Mouse (Mus musculus): ENCODE measurements around the gene Csf3. TPM values are rescaled to one million over a fixed set of nuclear protein-coding genes. Genes with fewer than 3 reads are reported as not detected.
"Not testable (repeated sequence)": the region's sequence is repeated elsewhere in the genome, so short reads cannot be mapped to it uniquely, and the experiment has no call there.

Gene Csf3
- total RNA-seq (2012; rRNA removed) = not detected in 2 replicates
- not detected in 2 replicates for total RNA-seq (2014; rRNA removed)
- 0.21 and 0.29 TPM in 2 replicates for polyA plus RNA-seq (2012; ENCODE audit: insufficient read length, low read depth)

- dilution Hi-C loops (cut with MboI; ENCODE audit: extremely low pct_ligation_motif_present, extremely low pct_unique_long_range_greater_than_20kb, low sequenced_read_pairs) (no loop called here), in situ Hi-C loops (cut with MboI; ENCODE audit: low pct_ligation_motif_present, low pct_unique_long_range_greater_than_20kb, low sequenced_read_pairs) (no loop called here)
- Histone ChIP-seq H3K4me1 (ENCODE audit: control insufficient read depth in 1 of 2, insufficient read depth in 2 of 2) (peaks cover 8 to 12% of the 10 kb centered on the region in 2 experiments; a peak in 3 of 4 replicates), H3K79me2 (replicated peaks; ENCODE audit: control insufficient read depth, extremely low read depth, insufficient read depth, poor library complexity, severe bottlenecking) (no peaks in the 10 kb centered on the region), H3K9me3 (replicated peaks; ENCODE audit: low read length) (no peaks in the 10 kb centered on the region), H3K4me2 (ENCODE audit: insufficient read depth, low read depth, poor library complexity, severe bottlenecking) (no peak within 1 kb of the TSS), H3K4me3 (replicated peaks in 1 of 3; ENCODE audit: low read depth in 2 of 3, low read length in 2 of 3, poor library complexity in 1 of 3) (no peak within 1 kb of the TSS), H3K36me3 (replicated peaks in 1 of 2; ENCODE audit: control insufficient read depth in 1 of 2, insufficient read depth in 1 of 2, low read length in 1 of 2) (peaks cover 26 to 49% of the 10 kb centered on the region in 2 experiments), H3K9ac (ENCODE audit: insufficient read depth, low read depth) (no peak within 1 kb of the TSS), H3K27ac (ENCODE audit: insufficient read depth, low read depth) (no peak within 1 kb of the TSS), H3K27me3 (replicated peaks) (no peaks in the 10 kb centered on the region)
- DNase-seq (ENCODE audit: extremely low read depth) = no peak
- no peak for TF ChIP-seq CHD1 (IDR thresholded peaks at IDR 0.05; ENCODE audit: low read depth, low read length)
Measured at GRCm38 (mm10) chr11:98701213-98701670, at the start of gene Csf3. Gene Csf3 (plus strand): TSS chr11:98701263.

- H3K4me3 ChIP-seq (replicated peaks in 1 of 3; ENCODE audit: low read depth in 2 of 3, low read length in 2 of 3, poor library complexity in 1 of 3); H3K36me3 ChIP-seq (replicated peaks in 1 of 2; ENCODE audit: control insufficient read depth in 1 of 2, insufficient read depth in 1 of 2, low read length in 1 of 2); in situ Hi-C loops (cut with MboI; ENCODE audit: low pct_ligation_motif_present, low pct_unique_long_range_greater_than_20kb, low sequenced_read_pairs); H3K27ac ChIP-seq (ENCODE audit: insufficient read depth, low read depth); H3K4me1 ChIP-seq (ENCODE audit: control insufficient read depth in 1 of 2, insufficient read depth in 2 of 2); H3K79me2 ChIP-seq (replicated peaks; ENCODE audit: control insufficient read depth, extremely low read depth, insufficient read depth, poor library complexity, severe bottlenecking); H3K9me3 ChIP-seq (replicated peaks; ENCODE audit: low read length); dilution Hi-C loops (cut with MboI; ENCODE audit: extremely low pct_ligation_motif_present, extremely low pct_unique_long_range_greater_than_20kb, low sequenced_read_pairs); H3K9ac ChIP-seq (ENCODE audit: insufficient read depth, low read depth): not testable (repeated sequence)
- TF ChIP-seq CTCF (conservative IDR thresholded peaks at IDR 0.05 in 1 of 2, IDR thresholded peaks at IDR 0.05 in 1 of 2; ENCODE audit: low read depth in 2 of 2, low read length in 2 of 2) = peak; percentile 71 to 95
- TF ChIP-seq NELFE (IDR thresholded peaks at IDR 0.05; ENCODE audit: low read depth, low read length) = peak; percentile 63; the same call in 1 of the 2 replicates
- peak; percentile 17; the same call in 1 of the 2 replicates for TF ChIP-seq POLR2A (IDR thresholded peaks at IDR 0.05; ENCODE audit: low read depth, low read length)
- TF ChIP-seq HCFC1 (IDR thresholded peaks at IDR 0.05; ENCODE audit: low read depth, low read length) = peak; percentile 51
- peak; percentile 33; the same call in 1 of the 2 replicates for TF ChIP-seq IRF4 (IDR thresholded peaks at IDR 0.05; ENCODE audit: low read depth, low read length)
- peak; percentile 96 for TF ChIP-seq ELF1 (IDR thresholded peaks at IDR 0.05; ENCODE audit: low read depth, low read length)
- peak; percentile 75 for TF ChIP-seq SMC3 (IDR thresholded peaks at IDR 0.05; ENCODE audit: low read depth, low read length)
- peak; percentile 48; the same call in 1 of the 2 replicates for TF ChIP-seq TCF12 (IDR thresholded peaks at IDR 0.05; ENCODE audit: low read depth, low read length)
- TF ChIP-seq RAD21 (IDR thresholded peaks at IDR 0.05; ENCODE audit: low read depth, low read length) = peak; percentile 84
- peaks cover 41% of the 10 kb centered on the region for H3K27me3 ChIP-seq (replicated peaks)
- H3K4me2 ChIP-seq (ENCODE audit: insufficient read depth, low read depth, poor library complexity, severe bottlenecking) = peak overlapping the region; percentile 11
- DNase-seq (ENCODE audit: extremely low read depth) = peak; percentile 76
Measured at GRCm38 (mm10) chr11:98655076-98655475, 46.0 kb upstream of the Csf3 start.

- DNase-seq (ENCODE audit: extremely low read depth) = peak; percentile 88
- no peak overlapping the region for H3K9ac ChIP-seq (ENCODE audit: insufficient read depth, low read depth)
- in situ Hi-C loops (cut with MboI; ENCODE audit: low pct_ligation_motif_present, low pct_unique_long_range_greater_than_20kb, low sequenced_read_pairs) = loop anchor here (5.0 kb wide), 1 partner anchor 193 kb away; no protein-coding TSS in a partner anchor
- H3K4me3 ChIP-seq (replicated peaks in 1 of 3; ENCODE audit: low read depth in 2 of 3, low read length in 2 of 3, poor library complexity in 1 of 3) = no peak overlapping the region
- H3K4me2 ChIP-seq (ENCODE audit: insufficient read depth, low read depth, poor library complexity, severe bottlenecking) = peak overlapping the region; percentile 71; the same call in 1 of the 2 replicates
- H3K9me3 ChIP-seq (replicated peaks; ENCODE audit: low read length) = no peaks in the 10 kb centered on the region
- peaks cover 52% of the 10 kb centered on the region for H3K27me3 ChIP-seq (replicated peaks)
- H3K36me3 ChIP-seq (replicated peaks in 1 of 2; ENCODE audit: control insufficient read depth in 1 of 2, insufficient read depth in 1 of 2, low read length in 1 of 2) = no peaks in the 10 kb centered on the region
- H3K79me2 ChIP-seq (replicated peaks; ENCODE audit: control insufficient read depth, extremely low read depth, insufficient read depth, poor library complexity, severe bottlenecking) = no peaks in the 10 kb centered on the region
- H3K4me1 ChIP-seq (ENCODE audit: control insufficient read depth in 1 of 2, insufficient read depth in 2 of 2) = peaks cover 4 to 6% of the 10 kb centered on the region in 2 experiments; a peak in 3 of 4 replicates
- dilution Hi-C loops (cut with MboI; ENCODE audit: extremely low pct_ligation_motif_present, extremely low pct_unique_long_range_greater_than_20kb, low sequenced_read_pairs) = no loop called here
- H3K27ac ChIP-seq (ENCODE audit: insufficient read depth, low read depth) = no peak overlapping the region
- peak; percentile 83 for TF ChIP-seq SMC3 (IDR thresholded peaks at IDR 0.05; ENCODE audit: low read depth, low read length)
- peak; percentile 25; the same call in 1 of the 2 replicates for TF ChIP-seq JUND (conservative IDR thresholded peaks at IDR 0.05; ENCODE audit: low read depth, low read length)
- TF ChIP-seq MYC (IDR thresholded peaks at IDR 0.05; ENCODE audit: low read depth, low read length) = peak; percentile 73
- 0 out of 2 replicates have a peak, but pooled peaks have one; percentile 28 for TF ChIP-seq NRF1 (IDR thresholded peaks at IDR 0.05; ENCODE audit: low read depth, low read length)
- TF ChIP-seq EP300 (IDR thresholded peaks at IDR 0.05; ENCODE audit: low read length) = peak; percentile 65; the same call in 1 of the 2 replicates
- no peak for TF ChIP-seq E2F4 (IDR thresholded peaks at IDR 0.05; ENCODE audit: insufficient replicate concordance, low read depth, low read length)
- TF ChIP-seq TCF12 (IDR thresholded peaks at IDR 0.05; ENCODE audit: low read depth, low read length) = no peak
- no peak for TF ChIP-seq JUN (IDR thresholded peaks at IDR 0.05; ENCODE audit: insufficient read depth, low read depth, low read length)
- TF ChIP-seq ZNF384 (IDR thresholded peaks at IDR 0.05; ENCODE audit: low read depth, low read length) = no peak; the same call in 1 of the 2 replicates
- peak; percentile 29; the same call in 1 of the 2 replicates for TF ChIP-seq ETS1 (conservative IDR thresholded peaks at IDR 0.05; ENCODE audit: low read depth, low read length)
- no peak for TF ChIP-seq UBTF (IDR thresholded peaks at IDR 0.05; ENCODE audit: low read depth, low read length)
- no peak for TF ChIP-seq USF2 (conservative IDR thresholded peaks at IDR 0.05; ENCODE audit: low read depth, low read length)
- peak; percentile 53; the same call in 1 of the 2 replicates for TF ChIP-seq MEF2A (IDR thresholded peaks at IDR 0.05; ENCODE audit: borderline replicate concordance, low read depth, low read length)
- peak; percentile 89 to 91 for TF ChIP-seq CTCF (conservative IDR thresholded peaks at IDR 0.05 in 1 of 2, IDR thresholded peaks at IDR 0.05 in 1 of 2; ENCODE audit: low read depth in 2 of 2, low read length in 2 of 2)
- no peak for TF ChIP-seq MAZ (IDR thresholded peaks at IDR 0.05; ENCODE audit: low read depth, low read length)
- 0 out of 2 replicates have a peak, but pooled peaks have one; percentile 35 for TF ChIP-seq MAX (IDR thresholded peaks at IDR 0.05; ENCODE audit: low read length)
- 0 out of 2 replicates have a peak, but pooled peaks have one; percentile 42 for TF ChIP-seq TBP (conservative IDR thresholded peaks at IDR 0.05; ENCODE audit: low read depth, low read length)
Measured at GRCm38 (mm10) chr11:98660517-98660916, 40.5 kb upstream of the Csf3 start.
